Mouse (Mus musculus) midbrain, embryonic 16.5 days (tissue): ENCODE results near the gene H2-DMa. TPM values are rescaled to one million over a fixed set of nuclear protein-coding genes. Genes with fewer than 3 reads are reported as not detected.

ENCODE experiments used
- ATAC-seq: fragments of 200-750 bp; cut with Nextera tagmentation; 2 replicates; pipeline ENCODE4 v1.8.0; 2017; ENCODE audit warnings: moderate TSS enrichment
- H3K27ac ChIP-seq: fragments of 300-500 bp; sonication (generic); 2 replicates; pipeline ENCODE4 v1.5.1; 2014; ENCODE audit warnings: mild to moderate bottlenecking, low read length, mixed read lengths
- H3K27me3 ChIP-seq: fragments of 300-500 bp; sonication (generic); 2 replicates; pipeline ENCODE4 v1.6.1; 2014; ENCODE audit warnings: low read depth, low read length, mixed read lengths; ENCODE audit not compliant: control insufficient read depth, insufficient read depth
- H3K36me3 ChIP-seq: fragments of 300-500 bp; sonication (generic); 2 replicates; pipeline ENCODE4 v1.6.1; 2014; ENCODE audit warnings: mild to moderate bottlenecking, low read length, moderate library complexity, mixed read lengths; ENCODE audit not compliant: control insufficient read depth, insufficient read depth
- H3K4me1 ChIP-seq: fragments of 300-500 bp; sonication (generic); 2 replicates; pipeline ENCODE4 v1.6.1; 2014; ENCODE audit warnings: mild to moderate bottlenecking, low read length, mixed read lengths; ENCODE audit not compliant: control insufficient read depth, insufficient read depth
- H3K4me2 ChIP-seq: fragments of 300-500 bp; sonication (generic); 2 replicates; pipeline ENCODE4 v1.6.1; 2014; ENCODE audit warnings: mild to moderate bottlenecking, low read length, mixed read lengths
- H3K4me3 ChIP-seq: fragments of 300-500 bp; sonication (generic); 2 replicates; pipeline ENCODE4 v1.5.1; 2014; ENCODE audit warnings: low read depth, mild to moderate bottlenecking, low read length, moderate library complexity, mixed read lengths
- H3K9ac ChIP-seq: fragments of 300-500 bp; sonication (generic); 2 replicates; pipeline ENCODE4 v1.6.1; 2014; ENCODE audit warnings: low read depth, low read length, mixed read lengths
- H3K9me3 ChIP-seq: fragments of 300-500 bp; sonication (generic); replicated peaks from 2 replicates; pipeline ENCODE4 v1.6.1; 2014; ENCODE audit warnings: mild to moderate bottlenecking, low read length, mixed read lengths; ENCODE audit not compliant: control insufficient read depth, poor library complexity, severe bottlenecking
- WGBS: fragments of 180-500 bp; shearing (Covaris S2); extraction: QIAGEN DNeasy Blood & Tissue Kit; methylation state at CpG from one replicate; pipeline ENCODE4 v1.1.7; 2014; 5-methylcytosine and 5-hydroxymethylcytosine counted together
- polyA plus RNA-seq: library from polyadenylated mRNA; unstranded; fragments of >200 nt; fragmentation: Nextera tagmentation; extraction: Ambion mirVana; gene quantifications from 2 replicates; pipeline ENCODE4 v1.2.1, GENCODE M21; 2015

Gene H2-DMa
- polyA plus RNA-seq, 1 experiment from 2014 or later, result 22.7 TPM

GRCm38 (mm10) chr17:34186885-34187260, 67.5 kb downstream of the H2-DMa start:
- peaks cover 44% of the 10 kb centered on the region for H3K27me3 ChIP-seq
- peaks cover 10% of the 10 kb centered on the region; the same call in 1 of the 2 replicates for H3K4me1 ChIP-seq
- peak overlapping the region; percentile 47 for H3K4me3 ChIP-seq
- H3K4me2 ChIP-seq, result peak overlapping the region; percentile 70
- 1% methylated on average over 14 of the region's 14 CpGs for WGBS
- peak overlapping the region; percentile 52; the same call in 1 of the 2 replicates for H3K9ac ChIP-seq
- H3K36me3 ChIP-seq, result no peaks in the 10 kb centered on the region
- peak; percentile 40 for ATAC-seq
- no peaks in the 10 kb centered on the region for H3K9me3 ChIP-seq
- no peak overlapping the region for H3K27ac ChIP-seq

GRCm38 (mm10) chr17:34187261-34187916, 68.0 kb downstream of the H2-DMa start, which contains the start of the genes Tap1 and Psmb9:
Gene Tap1, plus strand, starts transcription at chr17:34187553.
Gene Psmb9, minus strand, starts transcription at chr17:34187764.
- Histone ChIP-seq H3K4me1 (peaks cover 10% of the 10 kb centered on the region; the same call in 1 of the 2 replicates), H3K36me3 (no peaks in the 10 kb centered on the region), H3K9me3 (no peaks in the 10 kb centered on the region), H3K4me2 (peak within 1 kb of the TSS; percentile 70), H3K27ac (no peak within 1 kb of the TSS), H3K27me3 (peaks cover 49% of the 10 kb centered on the region), H3K4me3 (peak within 1 kb of the TSS; percentile 47), H3K9ac (peak within 1 kb of the TSS; percentile 59)
- 0% methylated on average over 46 of the region's 46 CpGs for WGBS
- peak; percentile 95 for ATAC-seq

- Histone ChIP-seq H3K27ac (no peak overlapping the region), H3K9me3 (no peaks in the 10 kb centered on the region)
These were observed 68.7 kb downstream of the H2-DMa start for GRCm38 (mm10) chr17:34188010-34188409.

More at GRCm38 (mm10) chr17:34188010-34188409, 68.7 kb downstream of the H2-DMa start:
- H3K4me3 ChIP-seq, result peak overlapping the region; percentile 47
- H3K4me1 ChIP-seq, result peaks cover 10% of the 10 kb centered on the region; the same call in 1 of the 2 replicates
- ATAC-seq, result no peak
- peak overlapping the region; percentile 59 for H3K9ac ChIP-seq
- no peaks in the 10 kb centered on the region for H3K36me3 ChIP-seq
- peak overlapping the region; percentile 70 for H3K4me2 ChIP-seq
- WGBS, result 3% methylated on average over 20 of the region's 20 CpGs
- H3K27me3 ChIP-seq, result peaks cover 56% of the 10 kb centered on the region

Other genes starting within 250 kb of the H2-DMa start
- not detected in 2 replicates for gene Gm7029, start 245.7 kb upstream of the H2-DMa start, polyA plus RNA-seq
- 1.4 and 2.8 TPM in 2 replicates for gene Kifc1, start 228.9 kb upstream of the H2-DMa start, polyA plus RNA-seq
- gene Platr17, start 214.4 kb upstream of the H2-DMa start, polyA plus RNA-seq, result 0.36 and 0.55 TPM in 2 replicates
- 55.1 and 59.7 TPM in 2 replicates for gene Daxx, start 210.1 kb upstream of the H2-DMa start, polyA plus RNA-seq
- 21.1 and 26.1 TPM in 2 replicates for gene Tapbp, start 203.6 kb upstream of the H2-DMa start, polyA plus RNA-seq
- 16.8 TPM in 2 replicates for gene Zbtb22, start 203.6 kb upstream of the H2-DMa start, polyA plus RNA-seq
- gene Rgl2, start 190.0 kb upstream of the H2-DMa start, polyA plus RNA-seq, result 54.9 and 57.2 TPM in 2 replicates
- 186 and 191 TPM in 2 replicates for gene Pfdn6, start 179.2 kb upstream of the H2-DMa start, polyA plus RNA-seq
- gene Wdr46, start 178.9 kb upstream of the H2-DMa start, polyA plus RNA-seq, result 19.2 TPM in 2 replicates
- gene B3galt4, start 168.1 kb upstream of the H2-DMa start, polyA plus RNA-seq, result 15.2 and 16.6 TPM in 2 replicates
- 78.3 and 80.5 TPM in 2 replicates for gene Vps52, start 163.7 kb upstream of the H2-DMa start, polyA plus RNA-seq
- 620 and 627 TPM in 2 replicates for gene Rps18, start 163.5 kb upstream of the H2-DMa start, polyA plus RNA-seq
- gene H2-K1, start 119.2 kb upstream of the H2-DMa start, polyA plus RNA-seq, result 11.0 and 13.1 TPM in 2 replicates
- 17.9 and 18.2 TPM in 2 replicates for gene Ring1, start 94.9 kb upstream of the H2-DMa start, polyA plus RNA-seq
- gene H2-Ke6, start 91.5 kb upstream of the H2-DMa start, polyA plus RNA-seq, result 60.1 and 61.3 TPM in 2 replicates
- gene Slc39a7, start 87.9 kb upstream of the H2-DMa start, polyA plus RNA-seq, result 163 and 175 TPM in 2 replicates
- 54.0 and 55.9 TPM in 2 replicates for gene Rxrb, start 87.7 kb upstream of the H2-DMa start, polyA plus RNA-seq
- gene Col11a2, start 80.1 kb upstream of the H2-DMa start, polyA plus RNA-seq, result 3.6 and 4.4 TPM in 2 replicates
- gene H2-Oa, start 27.2 kb upstream of the H2-DMa start, polyA plus RNA-seq, result 0.16 TPM in 1 of 2 replicates, not detected in the other
- gene Brd2, start 3.1 kb downstream of the H2-DMa start, polyA plus RNA-seq, result 117 and 126 TPM in 2 replicates
- 0.49 and 0.53 TPM in 2 replicates for gene H2-DMb2, start 23.8 kb downstream of the H2-DMa start, polyA plus RNA-seq
- gene H2-DMb1, start 33.5 kb downstream of the H2-DMa start, polyA plus RNA-seq, result 0.69 and 0.88 TPM in 2 replicates
- gene Tap1, start 68.0 kb downstream of the H2-DMa start, polyA plus RNA-seq, result 2.4 and 4.5 TPM in 2 replicates
- gene Psmb9, start 68.2 kb downstream of the H2-DMa start, polyA plus RNA-seq, result 1.1 and 1.7 TPM in 2 replicates
- 2.2 and 2.8 TPM in 2 replicates for gene Psmb8, start 78.2 kb downstream of the H2-DMa start, polyA plus RNA-seq
- gene Tap2, start 84.0 kb downstream of the H2-DMa start, polyA plus RNA-seq, result 1.5 and 2.3 TPM in 2 replicates
- 0.40 TPM in 1 of 2 replicates, not detected in the other for gene H2-Ob, start 119.4 kb downstream of the H2-DMa start, polyA plus RNA-seq
- gene H2-Ab1, start 138.1 kb downstream of the H2-DMa start, polyA plus RNA-seq, result 1.1 TPM in 2 replicates
- gene H2-Aa, start 168.3 kb downstream of the H2-DMa start, polyA plus RNA-seq, result 0.44 TPM in 1 of 2 replicates, not detected in the other
- 1.9 and 2.8 TPM in 2 replicates for gene H2-Eb1, start 186.3 kb downstream of the H2-DMa start, polyA plus RNA-seq
- 0.09 and 0.29 TPM in 2 replicates for gene H2-Eb2, start 206.1 kb downstream of the H2-DMa start, polyA plus RNA-seq
- 0.06 TPM in 1 of 2 replicates, not detected in the other for gene Btnl2, start 235.3 kb downstream of the H2-DMa start, polyA plus RNA-seq